Mouse (Mus musculus) megakaryocyte, embryonic 14.5 days (primary cell): Measurements from ENCODE around the gene Lcn12.

Source experiments
- FLI1 ChIP-seq: IDR thresholded peaks from 2 replicates; pipeline ENCODE4 v1.6.1; 2012; ENCODE audit warnings: low read length, inconsistent platforms, mixed read lengths
- GATA1 ChIP-seq: IDR thresholded peaks from 3 replicates; pipeline ENCODE4 v1.6.1; 2012; ENCODE audit warnings: mixed read lengths, low read length, inconsistent platforms, borderline replicate concordance

- TF ChIP-seq GATA1, result no peak
- TF ChIP-seq FLI1, result no peak
These were observed 40.8 kb downstream of the Lcn12 start for GRCm38 (mm10) chr2:25452951-25453350.
